Mouse (Mus musculus) limb, embryonic 12.5 days (tissue): ENCODE measurements at regions not wholly inside any gene's neighbourhood (a gene's known extent, or its start where the extent isn't known, plus 50 kb on each side); places are given as distances from the start of the nearest gene placed in this dataset.

Experiments
- ATAC-seq: fragments of 200-750 bp; cut with Nextera tagmentation; 2 replicates; pipeline ENCODE4 v1.8.0; 2017; ENCODE audit warnings: low read depth, moderate TSS enrichment; ENCODE audit not compliant: insufficient number of reproducible peaks, insufficient read depth, low FRiP score, low TSS enrichment
- H3K27ac ChIP-seq: fragments of 300-500 bp; sonication (generic); 2 replicates; pipeline ENCODE4 v1.5.1; 2016; ENCODE audit warnings: mild to moderate bottlenecking, moderate library complexity
- H3K27me3 ChIP-seq: fragments of 300-500 bp; sonication (generic); 2 replicates; pipeline ENCODE4 v1.6.1; 2016; ENCODE audit warnings: mild to moderate bottlenecking, moderate library complexity
- H3K36me3 ChIP-seq: fragments of 300-500 bp; sonication (generic); 2 replicates; pipeline ENCODE4 v1.6.1; 2016; ENCODE audit warnings: mild to moderate bottlenecking, moderate library complexity
- H3K4me1 ChIP-seq: fragments of 300-500 bp; sonication (generic); replicated peaks from 2 replicates; pipeline ENCODE4 v1.6.1; 2016
- H3K4me2 ChIP-seq: fragments of 300-500 bp; sonication (generic); 2 replicates; pipeline ENCODE4 v1.6.1; 2016; ENCODE audit warnings: mild to moderate bottlenecking, moderate library complexity
- H3K4me3 ChIP-seq: fragments of 300-500 bp; sonication (generic); replicated peaks from 2 replicates; pipeline ENCODE4 v1.5.1; 2016; ENCODE audit warnings: mild to moderate bottlenecking
- H3K9ac ChIP-seq: fragments of 300-500 bp; sonication (generic); replicated peaks from 2 replicates; pipeline ENCODE4 v1.6.1; 2016; ENCODE audit warnings: mild to moderate bottlenecking, moderate library complexity
- H3K9me3 ChIP-seq: fragments of 300-500 bp; sonication (generic); 2 replicates; pipeline ENCODE4 v1.6.1; 2016; ENCODE audit warnings: mild to moderate bottlenecking, moderate library complexity
- WGBS: fragments of 180-500 bp; shearing (Covaris S2); methylation state at CpG from one replicate; pipeline ENCODE4 v1.1.7; 2016; 5-methylcytosine and 5-hydroxymethylcytosine counted together

DNA sequence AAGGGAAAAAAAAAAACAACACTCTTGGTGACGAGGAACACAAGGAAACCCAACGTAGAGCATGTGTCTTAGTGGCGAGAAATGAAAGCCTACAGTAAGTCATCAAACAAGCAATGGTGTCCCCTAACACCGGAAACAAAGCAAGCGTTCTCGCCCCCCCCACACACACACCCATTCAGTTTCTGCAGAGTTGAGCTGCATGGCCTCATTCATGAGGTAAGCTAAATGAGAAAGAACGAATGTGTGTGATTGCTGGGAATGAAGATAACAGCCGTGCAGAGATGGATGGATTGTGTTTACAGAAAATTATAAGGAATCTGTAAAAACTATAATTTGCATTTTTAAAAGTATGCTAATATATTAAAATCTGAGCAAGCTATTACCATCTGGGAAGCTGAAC lies 248.3 kb upstream of the Pmfbp1 start:
- no peak overlapping the region for H3K27ac ChIP-seq
- no peak overlapping the region for H3K9ac ChIP-seq
- no peaks in the 10 kb centered on the region for H3K27me3 ChIP-seq
- H3K4me2 ChIP-seq: no peak overlapping the region
- ATAC-seq: no peak
- no peaks in the 10 kb centered on the region for H3K9me3 ChIP-seq
- 71% methylated on average over 8 of the region's 8 CpGs for WGBS
- H3K4me1 ChIP-seq: no peaks in the 10 kb centered on the region
- H3K4me3 ChIP-seq: no peak overlapping the region
- H3K36me3 ChIP-seq: no peaks in the 10 kb centered on the region

DNA sequence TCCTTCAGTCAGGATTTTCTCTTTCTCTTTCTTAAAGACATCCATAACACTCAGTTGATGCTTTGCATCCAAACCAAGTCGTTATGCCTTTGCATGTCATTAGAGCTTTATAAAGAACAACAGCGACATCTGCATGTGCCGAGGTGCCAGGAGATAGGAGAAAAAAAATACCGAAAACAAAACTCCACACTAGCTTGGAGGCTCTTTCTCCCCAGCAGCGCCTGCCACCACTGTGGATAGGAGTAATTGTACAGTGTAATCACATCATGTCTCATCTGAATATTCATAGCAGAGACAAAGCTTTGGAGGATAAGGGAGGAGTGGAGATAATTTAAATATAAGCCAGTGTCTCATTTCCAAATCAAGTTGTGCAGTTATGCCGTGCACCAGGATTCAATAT lies 246.0 kb upstream of the Pmfbp1 start:
- WGBS: 90% methylated on average over 6 of the region's 6 CpGs
- no peak for ATAC-seq
- no peak overlapping the region for H3K4me2 ChIP-seq
- H3K9me3 ChIP-seq: no peaks in the 10 kb centered on the region
- no peak overlapping the region for H3K9ac ChIP-seq
- no peaks in the 10 kb centered on the region for H3K4me1 ChIP-seq
- H3K27ac ChIP-seq: no peak overlapping the region
- no peaks in the 10 kb centered on the region for H3K27me3 ChIP-seq
- H3K4me3 ChIP-seq: no peak overlapping the region
- no peaks in the 10 kb centered on the region for H3K36me3 ChIP-seq

DNA sequence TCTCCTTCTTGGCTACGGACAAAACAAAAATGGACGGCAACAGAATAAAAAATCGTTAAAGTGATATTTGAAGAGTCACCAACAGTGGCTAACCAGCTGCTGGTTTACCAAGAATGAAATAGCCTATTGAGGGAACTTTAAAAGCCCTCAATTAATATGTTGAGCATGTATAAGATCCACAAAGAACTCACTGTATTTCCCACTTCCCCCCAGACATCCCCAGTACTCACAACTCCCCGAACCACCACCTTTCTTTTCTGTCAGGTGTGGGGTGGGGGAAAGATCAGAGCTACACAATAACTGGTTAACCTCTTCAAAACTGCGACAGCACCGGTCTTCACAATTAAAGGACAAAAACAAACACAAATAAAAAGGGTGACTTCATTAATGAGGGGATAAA lies 245.5 kb upstream of the Pmfbp1 start:
- Histone ChIP-seq H3K27me3 (no peaks in the 10 kb centered on the region), H3K4me1 (no peaks in the 10 kb centered on the region), H3K9ac (no peak overlapping the region), H3K9me3 (no peaks in the 10 kb centered on the region), H3K27ac (no peak overlapping the region), H3K36me3 (no peaks in the 10 kb centered on the region), H3K4me2 (no peak overlapping the region), H3K4me3 (no peak overlapping the region)
- WGBS: 86% methylated on average over 6 of the region's 6 CpGs
- ATAC-seq: no peak

DNA sequence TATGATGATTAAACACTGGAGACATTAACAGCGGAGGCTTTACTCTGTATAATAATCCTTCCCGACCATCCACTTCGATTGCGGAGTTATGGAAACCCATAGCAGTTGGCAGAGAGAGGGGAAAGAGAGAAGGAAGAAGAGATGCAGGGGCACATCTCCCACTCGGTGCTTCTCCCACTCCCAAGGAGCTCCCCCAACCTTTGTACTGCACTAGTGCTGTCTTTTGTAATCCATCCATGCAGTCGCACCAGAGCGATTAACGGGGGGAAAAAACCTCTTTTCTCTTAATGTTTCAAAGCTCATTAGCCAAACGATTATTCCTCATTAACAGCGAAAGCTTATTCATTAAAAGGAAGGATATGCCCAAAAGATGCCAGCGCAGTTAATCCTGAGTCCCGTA lies 244.6 kb upstream of the Pmfbp1 start:
- no peak overlapping the region for H3K4me3 ChIP-seq
- no peak overlapping the region for H3K4me2 ChIP-seq
- no peaks in the 10 kb centered on the region for H3K4me1 ChIP-seq
- H3K27ac ChIP-seq: no peak overlapping the region
- H3K9ac ChIP-seq: no peak overlapping the region
- 82% methylated on average over 12 of the region's 12 CpGs for WGBS
- no peak for ATAC-seq
- no peaks in the 10 kb centered on the region for H3K27me3 ChIP-seq
- H3K9me3 ChIP-seq: no peaks in the 10 kb centered on the region
- no peaks in the 10 kb centered on the region for H3K36me3 ChIP-seq

DNA sequence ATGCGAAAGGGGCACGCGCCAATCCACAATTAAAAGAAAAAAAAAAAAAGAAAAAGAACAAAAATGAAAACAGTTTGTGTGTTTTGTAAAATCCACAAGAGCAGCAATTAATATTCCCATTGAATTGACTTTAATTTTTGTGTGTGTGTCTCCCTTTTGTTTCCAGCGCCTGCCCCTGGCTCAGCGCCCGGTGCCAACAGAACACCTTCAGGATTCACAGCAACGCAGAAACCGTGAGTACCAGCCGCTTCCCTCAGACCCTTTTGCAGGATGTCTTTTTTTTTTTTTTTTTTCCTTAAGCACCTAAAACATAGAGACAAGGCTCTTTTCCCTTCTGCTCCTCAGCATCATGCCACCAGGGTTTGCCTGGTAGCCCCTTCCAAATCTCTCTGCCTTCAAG lies 244.1 kb upstream of the Pmfbp1 start:
- H3K27ac ChIP-seq: no peak overlapping the region
- no peak overlapping the region for H3K4me2 ChIP-seq
- no peak overlapping the region for H3K4me3 ChIP-seq
- no peak for ATAC-seq
- no peaks in the 10 kb centered on the region for H3K36me3 ChIP-seq
- H3K4me1 ChIP-seq: no peaks in the 10 kb centered on the region
- H3K9ac ChIP-seq: no peak overlapping the region
- WGBS: 86% methylated on average over 9 of the region's 9 CpGs
- H3K9me3 ChIP-seq: no peaks in the 10 kb centered on the region
- no peaks in the 10 kb centered on the region for H3K27me3 ChIP-seq

DNA sequence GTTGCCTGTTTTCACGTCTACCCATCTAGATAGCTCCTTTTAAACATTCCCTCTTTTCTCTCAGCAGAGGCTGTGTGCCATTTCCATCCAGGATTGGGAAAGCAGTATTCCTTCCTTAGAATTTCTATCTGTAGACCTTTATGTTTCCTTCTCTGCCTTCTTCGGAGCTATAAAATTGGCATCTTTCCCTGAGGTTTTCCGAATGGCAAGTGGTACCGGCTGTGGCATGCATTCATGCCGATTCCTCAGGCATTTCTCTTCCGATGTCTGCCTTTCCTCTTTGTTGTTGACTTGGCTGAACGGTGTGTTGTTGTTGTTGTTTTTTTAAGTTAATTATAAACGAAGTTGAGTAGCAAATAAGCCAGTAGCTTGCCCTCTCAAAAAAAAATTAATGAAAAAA lies 243.3 kb upstream of the Pmfbp1 start:
- no peaks in the 10 kb centered on the region for H3K4me1 ChIP-seq
- H3K9me3 ChIP-seq: peaks cover 3% of the 10 kb centered on the region; the same call in 1 of the 2 replicates
- no peaks in the 10 kb centered on the region for H3K27me3 ChIP-seq
- no peak for ATAC-seq
- no peaks in the 10 kb centered on the region for H3K36me3 ChIP-seq
- H3K4me3 ChIP-seq: no peak overlapping the region
- H3K9ac ChIP-seq: no peak overlapping the region
- H3K27ac ChIP-seq: no peak overlapping the region
- no peak overlapping the region for H3K4me2 ChIP-seq
- WGBS: 86% methylated on average over 8 of the region's 8 CpGs

DNA sequence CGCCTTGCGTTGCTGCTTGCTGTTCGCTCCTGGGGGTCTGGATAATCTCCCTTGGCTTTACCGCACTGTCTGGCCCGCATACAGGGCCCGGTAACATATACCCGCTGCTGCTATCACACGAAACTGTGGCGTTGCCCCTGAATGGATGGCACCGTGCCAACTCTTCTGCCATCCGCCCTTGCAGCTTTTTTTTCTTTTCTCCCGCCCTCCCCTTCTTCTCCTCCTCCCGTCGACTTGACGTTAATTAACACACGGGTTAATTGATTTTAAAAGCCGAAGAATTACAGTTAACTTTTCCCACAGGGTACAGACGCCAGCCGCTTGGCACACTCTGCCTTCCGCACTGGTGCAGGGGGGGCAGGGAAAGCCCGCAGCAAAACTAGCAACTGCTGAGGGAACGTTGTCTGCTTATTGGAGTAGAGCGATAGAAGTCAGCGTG lies 242.4 kb upstream of the Pmfbp1 start:
- Histone ChIP-seq H3K4me3 (no peak overlapping the region), H3K4me2 (peak overlapping the region; percentile 13; the same call in 1 of the 2 replicates), H3K27ac (no peak overlapping the region), H3K9ac (no peak overlapping the region), H3K27me3 (no peaks in the 10 kb centered on the region), H3K9me3 (peaks cover 3% of the 10 kb centered on the region; the same call in 1 of the 2 replicates), H3K36me3 (no peaks in the 10 kb centered on the region), H3K4me1 (no peaks in the 10 kb centered on the region)
- ATAC-seq: no peak
- 74% methylated on average over 24 of the region's 24 CpGs for WGBS

DNA sequence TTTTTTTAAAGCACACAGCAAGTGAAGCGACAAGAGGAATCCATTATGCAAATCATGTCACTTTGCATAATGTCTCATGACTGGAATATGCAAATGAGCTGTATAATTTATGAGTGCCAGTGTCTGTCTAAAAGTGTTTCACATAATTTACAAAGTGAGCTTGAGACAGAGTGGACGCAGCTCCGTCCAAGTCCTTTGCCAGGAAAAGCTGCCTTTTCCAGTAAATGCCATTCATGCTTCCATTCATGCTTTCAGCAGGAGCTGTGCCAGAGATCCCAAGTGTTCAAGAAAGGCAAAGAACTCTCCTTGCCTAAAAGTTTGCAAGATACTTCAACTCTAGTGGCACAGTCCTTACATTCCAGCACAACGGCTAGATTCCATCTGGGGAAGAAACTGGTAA lies 241.4 kb upstream of the Pmfbp1 start:
- WGBS: 84% methylated on average over 4 of the region's 4 CpGs
- no peak for ATAC-seq
- H3K36me3 ChIP-seq: no peaks in the 10 kb centered on the region
- no peak overlapping the region for H3K4me3 ChIP-seq
- H3K9ac ChIP-seq: no peak overlapping the region
- H3K4me1 ChIP-seq: no peaks in the 10 kb centered on the region
- no peak overlapping the region for H3K4me2 ChIP-seq
- peaks cover 3% of the 10 kb centered on the region; the same call in 1 of the 2 replicates for H3K9me3 ChIP-seq
- H3K27ac ChIP-seq: no peak overlapping the region
- H3K27me3 ChIP-seq: no peaks in the 10 kb centered on the region

DNA sequence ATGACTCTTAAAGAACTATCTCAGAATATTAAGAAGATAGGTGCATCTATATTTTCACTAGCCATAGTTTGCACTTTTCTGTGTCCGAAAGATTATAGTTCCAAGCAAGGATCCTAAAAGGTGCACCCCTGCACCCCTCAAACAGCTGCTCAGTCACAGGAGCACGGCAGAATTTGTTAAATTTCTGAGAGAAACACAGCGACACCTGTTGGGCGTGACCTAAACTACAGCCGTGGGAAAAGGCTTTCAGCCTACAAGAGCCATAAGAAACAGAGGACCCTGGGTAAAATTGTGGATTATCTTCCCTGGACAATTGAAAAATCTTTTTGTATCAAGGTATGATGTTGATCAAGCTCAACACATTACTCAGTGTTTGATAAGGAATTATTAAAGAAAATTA lies 214.7 kb upstream of the Pmfbp1 start:
- no peaks in the 10 kb centered on the region for H3K36me3 ChIP-seq
- H3K27me3 ChIP-seq: no peaks in the 10 kb centered on the region
- H3K4me2 ChIP-seq: no peak overlapping the region
- H3K4me1 ChIP-seq: 0 out of 2 replicates have a peak, but pooled peaks cover 3% of the 10 kb centered on the region
- ATAC-seq: no peak
- no peak overlapping the region for H3K4me3 ChIP-seq
- no peak overlapping the region for H3K9ac ChIP-seq
- H3K27ac ChIP-seq: no peak overlapping the region
- WGBS: 14% methylated on average over 5 of the region's 5 CpGs
- no peaks in the 10 kb centered on the region for H3K9me3 ChIP-seq

DNA sequence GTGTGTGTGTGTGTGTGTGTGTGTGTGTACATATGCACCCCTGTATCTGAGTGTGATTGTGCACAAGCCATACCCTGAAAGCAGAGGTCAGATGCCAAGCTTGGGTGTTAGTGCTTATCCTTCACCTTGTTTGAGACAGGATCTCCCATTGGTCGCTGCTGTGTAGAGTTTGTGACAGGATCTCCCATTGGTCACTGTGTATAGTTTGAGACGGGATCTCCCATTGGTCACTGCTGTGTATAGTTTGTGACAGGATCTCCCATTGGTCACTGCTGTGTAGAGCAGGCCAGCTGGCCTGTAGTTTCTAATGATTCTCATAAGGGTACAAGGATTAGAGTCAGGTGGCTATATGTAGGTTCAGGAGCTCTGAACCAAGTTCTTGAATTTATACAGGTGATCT lies 213.3 kb upstream of the Pmfbp1 start:
- no peak for ATAC-seq
- no peak overlapping the region for H3K4me2 ChIP-seq
- WGBS: 78% methylated on average over 2 of the region's 2 CpGs

DNA sequence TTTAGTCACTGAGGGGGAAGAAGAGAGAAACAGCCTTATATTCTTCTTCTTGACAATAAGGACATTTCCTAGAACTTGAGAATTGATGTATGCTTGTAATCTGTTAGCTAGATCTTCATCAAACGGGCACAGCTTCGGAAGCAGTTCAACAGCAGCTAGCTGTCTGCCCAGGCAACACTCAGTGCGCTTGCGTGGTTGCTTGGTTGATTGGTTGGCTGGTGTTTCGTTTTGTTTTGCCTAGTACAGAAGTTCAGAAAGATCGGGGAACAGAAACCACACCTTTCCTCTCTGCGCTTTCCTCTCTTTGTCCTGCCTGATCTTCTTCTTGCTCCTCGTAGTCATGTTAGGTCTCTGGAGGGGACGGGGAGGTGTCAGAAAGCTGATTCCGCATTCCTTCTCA lies 212.2 kb upstream of the Pmfbp1 start:
- Histone ChIP-seq H3K9ac (no peak overlapping the region), H3K27ac (no peak overlapping the region), H3K4me3 (no peak overlapping the region), H3K9me3 (no peaks in the 10 kb centered on the region), H3K4me1 (no peaks in the 10 kb centered on the region), H3K36me3 (no peaks in the 10 kb centered on the region), H3K27me3 (no peaks in the 10 kb centered on the region), H3K4me2 (no peak overlapping the region)
- WGBS: 75% methylated on average over 10 of the region's 10 CpGs
- no peak for ATAC-seq

More for the DNA sequence above, 213.3 kb upstream of the Pmfbp1 start:
- Histone ChIP-seq H3K9ac (no peak overlapping the region), H3K4me3 (no peak overlapping the region), H3K27me3 (no peaks in the 10 kb centered on the region), H3K4me1 (no peaks in the 10 kb centered on the region), H3K27ac (no peak overlapping the region), H3K9me3 (no peaks in the 10 kb centered on the region), H3K36me3 (no peaks in the 10 kb centered on the region)

DNA sequence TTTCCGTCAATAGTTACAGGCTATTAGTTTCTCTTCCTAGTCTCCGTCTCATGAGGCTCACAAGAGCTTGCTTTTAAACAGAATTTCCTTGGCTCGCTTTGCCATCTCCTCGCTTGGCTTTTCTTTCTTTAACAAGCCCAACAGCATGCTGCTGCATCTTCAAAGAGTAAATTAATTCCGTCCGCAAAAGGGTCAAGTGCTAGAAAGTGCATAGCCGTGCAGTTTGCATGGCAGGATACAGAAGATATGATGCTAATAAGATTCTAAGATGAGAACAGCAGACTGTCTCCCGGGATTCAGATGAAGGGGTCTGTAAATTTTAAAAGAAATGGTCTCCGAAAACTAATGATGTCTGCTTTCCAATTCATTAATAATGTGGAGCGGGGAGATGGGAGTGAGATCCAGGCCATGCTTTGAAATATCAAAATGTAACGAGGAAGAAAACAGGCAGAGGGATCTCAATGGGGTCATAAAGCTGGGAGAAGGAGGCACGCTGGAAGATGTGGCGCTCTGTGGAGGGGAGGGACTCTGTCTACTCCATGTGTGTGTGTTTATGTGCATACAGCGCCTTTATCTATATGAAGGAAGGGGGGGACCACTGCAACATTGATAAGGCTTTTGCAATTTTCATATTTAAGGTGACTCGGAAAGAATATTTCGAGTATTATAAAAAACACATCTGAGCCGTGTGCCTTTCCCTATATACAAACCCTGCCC lies 183.0 kb upstream of the Pmfbp1 start:
- H3K4me3 ChIP-seq: no peak overlapping the region
- ATAC-seq: no peak
- H3K4me2 ChIP-seq: peak overlapping the region; percentile 28
- H3K9me3 ChIP-seq: 0 out of 2 replicates have a peak, but pooled peaks cover 3% of the 10 kb centered on the region
- H3K27me3 ChIP-seq: no peaks in the 10 kb centered on the region
- H3K4me1 ChIP-seq: peaks cover 38% of the 10 kb centered on the region
- no peak overlapping the region for H3K9ac ChIP-seq
- H3K36me3 ChIP-seq: no peaks in the 10 kb centered on the region
- H3K27ac ChIP-seq: peak overlapping the region; percentile 23; the same call in 1 of the 2 replicates
- 44% methylated on average over 17 of the region's 17 CpGs for WGBS
